Comparison of ENCODE assay signal across 8 mouse cellular contexts in genomic region chr3:90612728-90613291, GRCm38 (mm10). TPM values are rescaled to one million over a fixed set of nuclear protein-coding genes. Genes with fewer than 3 reads are reported as not detected.
DNase-seq lines count a peak whose midpoint lies in the region; ATAC-seq and TF ChIP-seq lines count a peak whose summit lies in the region.

S100a6 (plus strand) TSS chr3:90612882.

- H3K79me2 ChIP-seq in CH12.LX (replicated peaks; ENCODE audit: control insufficient read depth, extremely low read depth, insufficient read depth, poor library complexity, severe bottlenecking): no peaks in the 10 kb centered on the region

- peaks cover 5% of the 10 kb centered on the region for H3K27me3 ChIP-seq in CH12.LX (replicated peaks)
- peaks cover 7% of the 10 kb centered on the region; the same call in 1 of the 2 replicates for H3K27me3 ChIP-seq in forebrain, embryonic 13.5 days
- no peaks in the 10 kb centered on the region for H3K27me3 ChIP-seq in lung, embryonic 15.5 days

- dilution Hi-C loops in CH12.LX (cut with MboI; ENCODE audit: extremely low pct_ligation_motif_present, extremely low pct_unique_long_range_greater_than_20kb, low sequenced_read_pairs): no loop called here

- under 1% methylated on average over 23 of the region's 23 CpGs for WGBS in forebrain, embryonic 13.5 days
- WGBS in lung, embryonic 15.5 days: under 1% methylated on average over 23 of the region's 23 CpGs
- 7% methylated on average over 23 of the region's 23 CpGs for WGBS in olfactory bulb, adult 2 months

- H3K4me1 ChIP-seq in CH12.LX (ENCODE audit: control insufficient read depth in 1 of 2, insufficient read depth in 2 of 2): peaks cover 0 to 39% of the 10 kb centered on the region in 2 experiments; a peak in 2 of 4 replicates
- H3K4me1 ChIP-seq in forebrain, embryonic 13.5 days: peaks cover 6% of the 10 kb centered on the region; the same call in 1 of the 2 replicates
- H3K4me1 ChIP-seq in lung, embryonic 15.5 days: peaks cover 20% of the 10 kb centered on the region
- peaks cover 13% of the 10 kb centered on the region for H3K4me1 ChIP-seq in olfactory bulb, adult 2 months (ENCODE audit: control insufficient read depth, insufficient read depth, low read length)

- no peaks in the 10 kb centered on the region for H3K9me3 ChIP-seq in CH12.LX (replicated peaks; ENCODE audit: low read length)
- H3K9me3 ChIP-seq in forebrain, embryonic 13.5 days (replicated peaks): no peaks in the 10 kb centered on the region
- no peaks in the 10 kb centered on the region for H3K9me3 ChIP-seq in lung, embryonic 15.5 days

- in situ Hi-C loops in CH12.LX (cut with MboI; ENCODE audit: low pct_ligation_motif_present, low pct_unique_long_range_greater_than_20kb, low sequenced_read_pairs): loop anchor here (5.0 kb wide), 1 partner anchor 106 kb away; the partner anchor contains the start of gene Chtop

- peak; percentile 79 for ATAC-seq in forebrain, embryonic 13.5 days
- ATAC-seq in lung, embryonic 15.5 days (ENCODE audit: borderline replicate concordance, extremely low read depth, low FRiP score, low TSS enrichment): peak; percentile 73; the same call in 1 of the 2 replicates

- no peak for TF ChIP-seq POLR2A in CH12.LX (IDR thresholded peaks at IDR 0.05; ENCODE audit: low read depth, low read length)
- no peak for TF ChIP-seq POLR2A in olfactory bulb, adult 2 months (IDR thresholded peaks at IDR 0.05; ENCODE audit: insufficient read depth, low read depth, low read length)

- TF ChIP-seq RAD21 in CH12.LX (IDR thresholded peaks at IDR 0.05; ENCODE audit: low read depth, low read length): peak; percentile 8

- intact Hi-C loops in heart, postnatal 36 days (cut with DNase I): loop anchor here (10.0 kb wide), 1 partner anchor 198 kb away; no protein-coding TSS in a partner anchor

- H3K9ac ChIP-seq in CH12.LX (ENCODE audit: insufficient read depth, low read depth): no peak within 1 kb of the TSS
- H3K9ac ChIP-seq in forebrain, embryonic 13.5 days: peak within 1 kb of the TSS; percentile 31; the same call in 1 of the 2 replicates
- 0 out of 2 replicates have a peak within 1 kb of the TSS, but pooled peaks have one; percentile 10 for H3K9ac ChIP-seq in lung, embryonic 15.5 days

- TF ChIP-seq CTCF in CH12.LX (conservative IDR thresholded peaks at IDR 0.05 in 1 of 2, IDR thresholded peaks at IDR 0.05 in 1 of 2; ENCODE audit: low read depth in 2 of 2, low read length in 2 of 2): peak; percentile 78 to 79
- no peak for TF ChIP-seq CTCF in olfactory bulb, adult 2 months (IDR thresholded peaks at IDR 0.05; ENCODE audit: insufficient read depth, low read depth, low read length)

- H3K27ac ChIP-seq in CH12.LX (ENCODE audit: insufficient read depth, low read depth): no peak within 1 kb of the TSS
- H3K27ac ChIP-seq in forebrain, embryonic 13.5 days: no peak within 1 kb of the TSS
- no peak within 1 kb of the TSS for H3K27ac ChIP-seq in lung, embryonic 15.5 days
- no peak within 1 kb of the TSS for H3K27ac ChIP-seq in olfactory bulb, adult 2 months (ENCODE audit: insufficient read depth, low read depth, low read length)

- H3K36me3 ChIP-seq in CH12.LX (replicated peaks in 1 of 2; ENCODE audit: control insufficient read depth in 1 of 2, insufficient read depth in 1 of 2, low read length in 1 of 2): no peaks in the 10 kb centered on the region
- no peaks in the 10 kb centered on the region for H3K36me3 ChIP-seq in forebrain, embryonic 13.5 days (ENCODE audit: poor library complexity, severe bottlenecking)
- H3K36me3 ChIP-seq in lung, embryonic 15.5 days: no peaks in the 10 kb centered on the region

- TF ChIP-seq EP300 in CH12.LX (IDR thresholded peaks at IDR 0.05; ENCODE audit: low read length): no peak

- no peak within 1 kb of the TSS for H3K4me2 ChIP-seq in CH12.LX (ENCODE audit: insufficient read depth, low read depth, poor library complexity, severe bottlenecking)
- H3K4me2 ChIP-seq in forebrain, embryonic 13.5 days: peak within 1 kb of the TSS; percentile 62
- peak within 1 kb of the TSS; percentile 77 for H3K4me2 ChIP-seq in lung, embryonic 15.5 days

- no peak within 1 kb of the TSS for H3K4me3 ChIP-seq in CH12.LX (replicated peaks in 1 of 3; ENCODE audit: low read depth in 2 of 3, low read length in 2 of 3, poor library complexity in 1 of 3)
- peak within 1 kb of the TSS; percentile 30 for H3K4me3 ChIP-seq in forebrain, embryonic 13.5 days
- peak within 1 kb of the TSS; percentile 33 for H3K4me3 ChIP-seq in lung, embryonic 15.5 days
- H3K4me3 ChIP-seq in olfactory bulb, adult 2 months (ENCODE audit: insufficient read depth, low read depth, low read length): 0 out of 2 replicates have a peak within 1 kb of the TSS, but pooled peaks have one; percentile 14

- peak; percentile 72 for DNase-seq in CH12.LX (ENCODE audit: extremely low read depth)
- peak; percentile 61 for DNase-seq in adrenal gland, postnatal 10 days
- DNase-seq in heart, postnatal 36 days: peak; percentile 65 to 69
- DNase-seq in layer of hippocampus, adult 18-20 months (ENCODE audit: low spot score in 2 of 2): peak in 1 of 2 experiments; percentile 71
- DNase-seq in urinary bladder, adult 2 months (ENCODE audit: low spot score): peak; percentile 84

TF ChIP-seq in CH12.LX, 34 proteins besides CTCF, POLR2A, EP300 and RAD21:
- TF ChIP-seq PAX5 (IDR thresholded peaks at IDR 0.05; ENCODE audit: low read length) (no peak), SMC3 (IDR thresholded peaks at IDR 0.05; ENCODE audit: low read depth, low read length) (peak; percentile 55), MYC (IDR thresholded peaks at IDR 0.05; ENCODE audit: low read depth, low read length) (no peak), ETS1 (conservative IDR thresholded peaks at IDR 0.05; ENCODE audit: low read depth, low read length) (no peak), E2F4 (IDR thresholded peaks at IDR 0.05; ENCODE audit: insufficient replicate concordance, low read depth, low read length) (no peak), IRF4 (IDR thresholded peaks at IDR 0.05; ENCODE audit: low read depth, low read length) (0 out of 2 replicates have a peak, but pooled peaks have one; percentile 15), ZMIZ1 (IDR thresholded peaks at IDR 0.05; ENCODE audit: low read depth, low read length) (no peak), BHLHE40 (IDR thresholded peaks at IDR 0.05; ENCODE audit: low read depth, low read length) (peak; percentile 53; the same call in 1 of the 2 replicates), MEF2A (IDR thresholded peaks at IDR 0.05; ENCODE audit: borderline replicate concordance, low read depth, low read length) (no peak)
TF ChIP-seq in CH12.LX: peak in this region for 3.

RNA-seq across cellular contexts. Expression of gene S100a6, which starts in this region (rescaled TPM):
- total RNA-seq in CH12.LX (2012; rRNA removed) (not detected in 2 replicates), CH12.LX (2014; rRNA removed) (not detected in 2 replicates)
- not detected in 2 replicates for polyA plus RNA-seq in CH12.LX (2012; ENCODE audit: insufficient read length, low read depth)
- total RNA-seq in adrenal gland, postnatal 10 days (2021): 10 to 100 TPM; 72.2 to 82.8 TPM
- polyA plus RNA-seq in forebrain, embryonic 13.5 days (2015; fragmentation: Nextera tagmentation; extraction: Ambion mirVana): 15.4 and 23.8 TPM in 2 replicates
- total RNA-seq in heart, postnatal 36 days (2021): 10 to 100 TPM; 71.6 to 89.7 TPM
- total RNA-seq in layer of hippocampus, adult 18-20 months (2021): 10 to 100 TPM; 23.5 to 24.6 TPM
- polyA plus RNA-seq in lung, embryonic 15.5 days (2015; fragmentation: Nextera tagmentation; extraction: Ambion mirVana): 148 and 158 TPM in 2 replicates
- not detected in 2 replicates for polyA plus RNA-seq in olfactory bulb, adult 2 months (2012; ENCODE audit: insufficient read depth, insufficient read length, low replicate concordance, missing spikeins)
- 3,944 and 6,594 TPM in 2 replicates for polyA plus RNA-seq in urinary bladder, adult 2 months (2012; rRNA removed)

Comparison
In these comparisons a context has a peak if more than half of its experiments do, and no peak if none do; other contexts are left out.
1. RNA of gene S100a6 (total RNA-seq): 71.6 to 89.7 TPM in heart, postnatal 36 days, 72.2 to 82.8 TPM in adrenal gland, postnatal 10 days and 23.5 to 24.6 TPM in layer of hippocampus, adult 18-20 months; not detected in CH12.LX; every median in the first group is over 10 times any median in the second.
2. RNA of gene S100a6 (polyA plus RNA-seq): 3,944 to 6,594 TPM in urinary bladder, adult 2 months; 148 to 158 TPM in lung, embryonic 15.5 days, 15.4 to 23.8 TPM in forebrain, embryonic 13.5 days, not detected in CH12.LX and not detected in olfactory bulb, adult 2 months; every median in the first group is over 10 times any median in the second.
3. Peak in DNase-seq in CH12.LX; RNA of the gene not detected or under 1 TPM.
4. H3K4me3 ChIP-seq: peak in forebrain, embryonic 13.5 days (single experiment), lung, embryonic 15.5 days (single experiment) and olfactory bulb, adult 2 months (single experiment); none in CH12.LX (0 of 3).